Mouse (Mus musculus): ENCODE measurements around the gene Eya2.

- TF ChIP-seq POLR2A (IDR thresholded peaks at IDR 0.05; ENCODE audit: extremely low read depth, insufficient read depth, low read length) (no peak), CTCF (IDR thresholded peaks at IDR 0.05; ENCODE audit: extremely low read depth, insufficient read depth, low read length) (no peak)
These were observed 72.3 kb downstream of the Eya2 start for GRCm38 (mm10) chr2:165667096-165667495.

All from cortical plate, adult 2 months (tissue).